Mouse (Mus musculus): ENCODE measurements around the gene Ppard. TPM values are rescaled to one million over a fixed set of nuclear protein-coding genes. Genes with fewer than 3 reads are reported as not detected.
A peak's percentile ranks its signal among the peaks of the same experiment; 100 is the strongest.

Gene Ppard
- polyA plus RNA-seq, 1 experiment from 2014 or later = 1.2 TPM

- no peak overlapping the region for H3K9ac ChIP-seq (replicated peaks; ENCODE audit: low read length)
- H3K4me3 ChIP-seq (replicated peaks; ENCODE audit: low read depth, low read length) = no peak overlapping the region
- ATAC-seq (ENCODE audit: low FRiP score, low TSS enrichment) = no peak
- H3K27me3 ChIP-seq (ENCODE audit: control insufficient read depth, insufficient read depth, low read length) = no peaks in the 10 kb centered on the region
- no peaks in the 10 kb centered on the region for H3K36me3 ChIP-seq (ENCODE audit: control insufficient read depth, insufficient read depth, low read length)
- H3K9me3 ChIP-seq (ENCODE audit: control insufficient read depth, low read length) = no peaks in the 10 kb centered on the region
- no peak for DNase-seq
- peaks cover 7% of the 10 kb centered on the region; the same call in 1 of the 2 replicates for H3K4me1 ChIP-seq (ENCODE audit: control insufficient read depth, insufficient read depth, low read length)
- H3K4me2 ChIP-seq (ENCODE audit: low read length) = no peak overlapping the region
- no peak overlapping the region for H3K27ac ChIP-seq (replicated peaks; ENCODE audit: low read depth, low read length)
- WGBS = 85% methylated on average over 18 of the region's 18 CpGs
Observed at GRCm38 (mm10) chr17:28231026-28231736, 1.3 kb upstream of the Ppard start.

- no peaks in the 10 kb centered on the region for H3K36me3 ChIP-seq (ENCODE audit: control insufficient read depth, insufficient read depth, low read length)
- H3K9ac ChIP-seq (replicated peaks; ENCODE audit: low read length) = peak overlapping the region; percentile 75
- H3K27me3 ChIP-seq (ENCODE audit: control insufficient read depth, insufficient read depth, low read length) = no peaks in the 10 kb centered on the region
- H3K4me2 ChIP-seq (ENCODE audit: low read length) = peak overlapping the region; percentile 92
- DNase-seq (no peak), ATAC-seq (ENCODE audit: low FRiP score, low TSS enrichment) (peak; percentile 32)
- peaks cover 7% of the 10 kb centered on the region; the same call in 1 of the 2 replicates for H3K4me1 ChIP-seq (ENCODE audit: control insufficient read depth, insufficient read depth, low read length)
- peak overlapping the region; percentile 69 for H3K4me3 ChIP-seq (replicated peaks; ENCODE audit: low read depth, low read length)
- WGBS = 6% methylated on average over 17 of the region's 17 CpGs
- H3K27ac ChIP-seq (replicated peaks; ENCODE audit: low read depth, low read length) = peak overlapping the region; percentile 70
- H3K9me3 ChIP-seq (ENCODE audit: control insufficient read depth, low read length) = no peaks in the 10 kb centered on the region
Observed at GRCm38 (mm10) chr17:28233091-28233731, 711 bp downstream of the Ppard start.

- 87% methylated on average over 5 of the region's 5 CpGs for WGBS
- H3K9ac ChIP-seq (replicated peaks; ENCODE audit: low read length) = no peak overlapping the region
Observed at GRCm38 (mm10) chr17:28234641-28235040, 2.1 kb downstream of the Ppard start.

GRCm38 (mm10) chr17:28235982-28236635, 3.6 kb downstream of the Ppard start:
- Histone ChIP-seq H3K9ac (replicated peaks; ENCODE audit: low read length) (no peak overlapping the region), H3K27ac (replicated peaks; ENCODE audit: low read depth, low read length) (no peak overlapping the region), H3K4me3 (replicated peaks; ENCODE audit: low read depth, low read length) (no peak overlapping the region), H3K9me3 (ENCODE audit: control insufficient read depth, low read length) (no peaks in the 10 kb centered on the region), H3K4me1 (ENCODE audit: control insufficient read depth, insufficient read depth, low read length) (peaks cover 7% of the 10 kb centered on the region; the same call in 1 of the 2 replicates), H3K36me3 (ENCODE audit: control insufficient read depth, insufficient read depth, low read length) (peaks cover 4% of the 10 kb centered on the region; the same call in 1 of the 2 replicates), H3K4me2 (ENCODE audit: low read length) (no peak overlapping the region), H3K27me3 (ENCODE audit: control insufficient read depth, insufficient read depth, low read length) (no peaks in the 10 kb centered on the region)
- DNase-seq (no peak), ATAC-seq (ENCODE audit: low FRiP score, low TSS enrichment) (no peak)
- 86% methylated on average over 7 of the region's 7 CpGs for WGBS

More at GRCm38 (mm10) chr17:28234641-28235040, 2.1 kb downstream of the Ppard start:
- Histone ChIP-seq H3K4me3 (replicated peaks; ENCODE audit: low read depth, low read length) (no peak overlapping the region), H3K36me3 (ENCODE audit: control insufficient read depth, insufficient read depth, low read length) (no peaks in the 10 kb centered on the region), H3K27ac (replicated peaks; ENCODE audit: low read depth, low read length) (no peak overlapping the region), H3K9me3 (ENCODE audit: control insufficient read depth, low read length) (no peaks in the 10 kb centered on the region), H3K27me3 (ENCODE audit: control insufficient read depth, insufficient read depth, low read length) (no peaks in the 10 kb centered on the region), H3K4me2 (ENCODE audit: low read length) (no peak overlapping the region), H3K4me1 (ENCODE audit: control insufficient read depth, insufficient read depth, low read length) (peaks cover 7% of the 10 kb centered on the region; the same call in 1 of the 2 replicates)
- ATAC-seq (ENCODE audit: low FRiP score, low TSS enrichment) (no peak), DNase-seq (no peak)

- H3K27me3 ChIP-seq (ENCODE audit: control insufficient read depth, insufficient read depth, low read length) = no peaks in the 10 kb centered on the region
- H3K9ac ChIP-seq (replicated peaks; ENCODE audit: low read length) = no peak overlapping the region
- DNase-seq = no peak
- no peak overlapping the region for H3K27ac ChIP-seq (replicated peaks; ENCODE audit: low read depth, low read length)
- no peak overlapping the region for H3K4me2 ChIP-seq (ENCODE audit: low read length)
- H3K9me3 ChIP-seq (ENCODE audit: control insufficient read depth, low read length) = no peaks in the 10 kb centered on the region
- H3K4me3 ChIP-seq (replicated peaks; ENCODE audit: low read depth, low read length) = no peak overlapping the region
- H3K4me1 ChIP-seq (ENCODE audit: control insufficient read depth, insufficient read depth, low read length) = peaks cover 7% of the 10 kb centered on the region; the same call in 1 of the 2 replicates
- ATAC-seq (ENCODE audit: low FRiP score, low TSS enrichment) = no peak
- H3K36me3 ChIP-seq (ENCODE audit: control insufficient read depth, insufficient read depth, low read length) = peaks cover 8% of the 10 kb centered on the region; the same call in 1 of the 2 replicates
- 94% methylated on average over 4 of the region's 4 CpGs for WGBS
Observed at GRCm38 (mm10) chr17:28236636-28237015, 4.1 kb downstream of the Ppard start.

- H3K4me2 ChIP-seq (ENCODE audit: low read length) = no peak overlapping the region
- no peaks in the 10 kb centered on the region for H3K27me3 ChIP-seq (ENCODE audit: control insufficient read depth, insufficient read depth, low read length)
- DNase-seq (no peak), ATAC-seq (ENCODE audit: low FRiP score, low TSS enrichment) (no peak)
- H3K4me3 ChIP-seq (replicated peaks; ENCODE audit: low read depth, low read length) = no peak overlapping the region
- 50% methylated on average over 5 of the region's 5 CpGs for WGBS
- H3K9ac ChIP-seq (replicated peaks; ENCODE audit: low read length) = no peak overlapping the region
- H3K4me1 ChIP-seq (ENCODE audit: control insufficient read depth, insufficient read depth, low read length) = peaks cover 7% of the 10 kb centered on the region; the same call in 1 of the 2 replicates
- H3K9me3 ChIP-seq (ENCODE audit: control insufficient read depth, low read length) = no peaks in the 10 kb centered on the region
- H3K27ac ChIP-seq (replicated peaks; ENCODE audit: low read depth, low read length) = 0 out of 2 replicates have a peak overlapping the region, but pooled peaks have one; percentile 13
- peaks cover 8% of the 10 kb centered on the region; the same call in 1 of the 2 replicates for H3K36me3 ChIP-seq (ENCODE audit: control insufficient read depth, insufficient read depth, low read length)
Observed at GRCm38 (mm10) chr17:28237362-28237761, 4.9 kb downstream of the Ppard start.

GRCm38 (mm10) chr17:28237874-28238273, 5.4 kb downstream of the Ppard start:
- Histone ChIP-seq H3K9me3 (ENCODE audit: control insufficient read depth, low read length) (no peaks in the 10 kb centered on the region), H3K4me2 (ENCODE audit: low read length) (no peak overlapping the region), H3K27ac (replicated peaks; ENCODE audit: low read depth, low read length) (no peak overlapping the region), H3K27me3 (ENCODE audit: control insufficient read depth, insufficient read depth, low read length) (no peaks in the 10 kb centered on the region), H3K36me3 (ENCODE audit: control insufficient read depth, insufficient read depth, low read length) (peaks cover 8% of the 10 kb centered on the region; the same call in 1 of the 2 replicates), H3K9ac (replicated peaks; ENCODE audit: low read length) (no peak overlapping the region), H3K4me1 (ENCODE audit: control insufficient read depth, insufficient read depth, low read length) (peaks cover 7% of the 10 kb centered on the region; the same call in 1 of the 2 replicates), H3K4me3 (replicated peaks; ENCODE audit: low read depth, low read length) (no peak overlapping the region)
- ATAC-seq (ENCODE audit: low FRiP score, low TSS enrichment) (no peak), DNase-seq (no peak)
- WGBS = 74% methylated on average over 6 of the region's 6 CpGs

- no peaks in the 10 kb centered on the region for H3K27me3 ChIP-seq (ENCODE audit: control insufficient read depth, insufficient read depth, low read length)
- H3K27ac ChIP-seq (replicated peaks; ENCODE audit: low read depth, low read length) = no peak overlapping the region
- peaks cover 8% of the 10 kb centered on the region; the same call in 1 of the 2 replicates for H3K36me3 ChIP-seq (ENCODE audit: control insufficient read depth, insufficient read depth, low read length)
- no peak overlapping the region for H3K9ac ChIP-seq (replicated peaks; ENCODE audit: low read length)
- no peaks in the 10 kb centered on the region for H3K9me3 ChIP-seq (ENCODE audit: control insufficient read depth, low read length)
- no peak overlapping the region for H3K4me3 ChIP-seq (replicated peaks; ENCODE audit: low read depth, low read length)
- ATAC-seq (ENCODE audit: low FRiP score, low TSS enrichment) (no peak), DNase-seq (no peak)
- H3K4me1 ChIP-seq (ENCODE audit: control insufficient read depth, insufficient read depth, low read length) = no peaks in the 10 kb centered on the region
- no peak overlapping the region for H3K4me2 ChIP-seq (ENCODE audit: low read length)
- WGBS = 95% methylated on average over 5 of the region's 5 CpGs
Observed at GRCm38 (mm10) chr17:28240846-28241245, 8.3 kb downstream of the Ppard start.
